Mouse (Mus musculus): ENCODE measurements around the gene Ssh3.

DNA sequence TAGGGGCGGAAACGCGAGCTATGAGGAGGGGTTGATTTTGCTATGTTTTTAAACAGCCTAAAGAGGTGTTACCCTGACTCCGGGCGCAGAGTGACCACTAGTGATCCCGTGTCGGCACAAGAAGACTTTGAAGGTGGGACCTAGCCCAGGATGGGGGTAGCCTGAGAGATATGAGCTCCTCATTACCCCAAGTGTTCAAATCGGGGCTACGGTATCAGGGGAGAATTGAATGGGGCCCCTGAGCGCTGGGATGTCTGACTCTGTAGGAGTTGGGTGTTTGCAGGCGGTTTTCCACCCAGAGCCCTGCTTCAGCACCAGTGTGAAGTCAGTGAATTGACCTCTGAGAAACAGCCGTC is 11.1 kb downstream of the Ssh3 start:
- TF ChIP-seq GATA1 (IDR thresholded peaks at IDR 0.05; ENCODE audit: borderline replicate concordance, low read length), result no peak
- no peak for TF ChIP-seq CTCF (IDR thresholded peaks at IDR 0.05; ENCODE audit: low read depth, low read length)
